Mouse (Mus musculus): ENCODE measurements around the gene Rsph1. TPM values are rescaled to one million over a fixed set of nuclear protein-coding genes. Genes with fewer than 3 reads are reported as not detected.

Gene Rsph1
- polyA plus RNA-seq, 1 experiment = 10.4 TPM

- WGBS = 75% methylated on average over 2 of the region's 2 CpGs
- no peak for TF ChIP-seq CTCF (IDR thresholded peaks at IDR 0.05; ENCODE audit: control insufficient read depth, insufficient read depth, low read length)
- TF ChIP-seq POLR2A (IDR thresholded peaks at IDR 0.05; ENCODE audit: borderline replicate concordance, control insufficient read depth, low read depth, low read length) = no peak
- H3K4me3 ChIP-seq (replicated peaks; ENCODE audit: control insufficient read depth, low read depth, low read length) = no peak overlapping the region
Observed at GRCm38 (mm10) chr17:31269761-31270160, 7.4 kb downstream of the Rsph1 start.

GRCm38 (mm10) chr17:31268016-31268415, 9.2 kb downstream of the Rsph1 start:
- peak overlapping the region; percentile 47; the same call in 1 of the 2 replicates for H3K27ac ChIP-seq (ENCODE audit: control insufficient read depth, insufficient read depth, low read depth, low read length, poor library complexity)
- no peak overlapping the region for H3K4me3 ChIP-seq (replicated peaks; ENCODE audit: control insufficient read depth, low read depth, low read length)
- no peak for TF ChIP-seq POLR2A (IDR thresholded peaks at IDR 0.05; ENCODE audit: borderline replicate concordance, control insufficient read depth, low read depth, low read length)
- TF ChIP-seq CTCF (IDR thresholded peaks at IDR 0.05; ENCODE audit: control insufficient read depth, insufficient read depth, low read length) = no peak
- 75% methylated on average over 1 of the region's 1 CpGs for WGBS
- H3K4me1 ChIP-seq (ENCODE audit: control insufficient read depth, insufficient read depth, low read length) = peaks cover 17% of the 10 kb centered on the region

More at GRCm38 (mm10) chr17:31269761-31270160, 7.4 kb downstream of the Rsph1 start:
- Histone ChIP-seq H3K4me1 (ENCODE audit: control insufficient read depth, insufficient read depth, low read length) (peaks cover 14% of the 10 kb centered on the region), H3K27ac (ENCODE audit: control insufficient read depth, insufficient read depth, low read depth, low read length, poor library complexity) (no peak overlapping the region; the same call in 1 of the 2 replicates)

- Histone ChIP-seq H3K4me3 (replicated peaks; ENCODE audit: control insufficient read depth, low read depth, low read length) (no peak overlapping the region), H3K27ac (ENCODE audit: control insufficient read depth, insufficient read depth, low read depth, low read length, poor library complexity) (no peak overlapping the region), H3K4me1 (ENCODE audit: control insufficient read depth, insufficient read depth, low read length) (peaks cover 17% of the 10 kb centered on the region)
- 79% methylated on average over 6 of the region's 6 CpGs for WGBS
- TF ChIP-seq POLR2A (IDR thresholded peaks at IDR 0.05; ENCODE audit: borderline replicate concordance, control insufficient read depth, low read depth, low read length) (no peak), CTCF (IDR thresholded peaks at IDR 0.05; ENCODE audit: control insufficient read depth, insufficient read depth, low read length) (no peak)
Observed at GRCm38 (mm10) chr17:31267603-31268002, 9.6 kb downstream of the Rsph1 start.

GRCm38 (mm10) chr17:31267138-31267537, 10.0 kb downstream of the Rsph1 start:
- H3K4me3 ChIP-seq (replicated peaks; ENCODE audit: control insufficient read depth, low read depth, low read length) = no peak overlapping the region
- H3K4me1 ChIP-seq (ENCODE audit: control insufficient read depth, insufficient read depth, low read length) = peaks cover 17% of the 10 kb centered on the region
- no peak overlapping the region; the same call in 1 of the 2 replicates for H3K27ac ChIP-seq (ENCODE audit: control insufficient read depth, insufficient read depth, low read depth, low read length, poor library complexity)
- TF ChIP-seq CTCF (IDR thresholded peaks at IDR 0.05; ENCODE audit: control insufficient read depth, insufficient read depth, low read length) = no peak
- no peak for TF ChIP-seq POLR2A (IDR thresholded peaks at IDR 0.05; ENCODE audit: borderline replicate concordance, control insufficient read depth, low read depth, low read length)
- 73% methylated on average over 4 of the region's 4 CpGs for WGBS

- H3K27ac ChIP-seq (ENCODE audit: control insufficient read depth, insufficient read depth, low read depth, low read length, poor library complexity) = peak overlapping the region; percentile 20
- H3K4me3 ChIP-seq (replicated peaks; ENCODE audit: control insufficient read depth, low read depth, low read length) = no peak overlapping the region
- H3K4me1 ChIP-seq (ENCODE audit: control insufficient read depth, insufficient read depth, low read length) = peaks cover 17% of the 10 kb centered on the region
- 65% methylated on average over 7 of the region's 7 CpGs for WGBS
- TF ChIP-seq CTCF (IDR thresholded peaks at IDR 0.05; ENCODE audit: control insufficient read depth, insufficient read depth, low read length) (no peak), POLR2A (IDR thresholded peaks at IDR 0.05; ENCODE audit: borderline replicate concordance, control insufficient read depth, low read depth, low read length) (no peak)
Observed at GRCm38 (mm10) chr17:31266321-31266950, 10.7 kb downstream of the Rsph1 start.

- Histone ChIP-seq H3K27ac (ENCODE audit: control insufficient read depth, insufficient read depth, low read depth, low read length, poor library complexity) (peak overlapping the region; percentile 20), H3K4me3 (replicated peaks; ENCODE audit: control insufficient read depth, low read depth, low read length) (no peak overlapping the region), H3K4me1 (ENCODE audit: control insufficient read depth, insufficient read depth, low read length) (peaks cover 17% of the 10 kb centered on the region)
- WGBS = 88% methylated on average over 9 of the region's 9 CpGs
- TF ChIP-seq CTCF (IDR thresholded peaks at IDR 0.05; ENCODE audit: control insufficient read depth, insufficient read depth, low read length) (0 out of 2 replicates have a peak, but pooled peaks have one; percentile 10), POLR2A (IDR thresholded peaks at IDR 0.05; ENCODE audit: borderline replicate concordance, control insufficient read depth, low read depth, low read length) (no peak)
Observed at GRCm38 (mm10) chr17:31265831-31266230, 11.4 kb downstream of the Rsph1 start.

- H3K4me3 ChIP-seq (replicated peaks; ENCODE audit: control insufficient read depth, low read depth, low read length) = no peak overlapping the region
- TF ChIP-seq CTCF (IDR thresholded peaks at IDR 0.05; ENCODE audit: control insufficient read depth, insufficient read depth, low read length) (no peak), POLR2A (IDR thresholded peaks at IDR 0.05; ENCODE audit: borderline replicate concordance, control insufficient read depth, low read depth, low read length) (no peak)
- 3% methylated on average over 3 of the region's 3 CpGs for WGBS
- peaks cover 17% of the 10 kb centered on the region for H3K4me1 ChIP-seq (ENCODE audit: control insufficient read depth, insufficient read depth, low read length)
- peak overlapping the region; percentile 20 for H3K27ac ChIP-seq (ENCODE audit: control insufficient read depth, insufficient read depth, low read depth, low read length, poor library complexity)
Observed at GRCm38 (mm10) chr17:31265171-31265572, 12.0 kb downstream of the Rsph1 start.

- Histone ChIP-seq H3K27ac (ENCODE audit: control insufficient read depth, insufficient read depth, low read depth, low read length, poor library complexity) (peak overlapping the region; percentile 20), H3K4me1 (ENCODE audit: control insufficient read depth, insufficient read depth, low read length) (peaks cover 17% of the 10 kb centered on the region), H3K4me3 (replicated peaks; ENCODE audit: control insufficient read depth, low read depth, low read length) (no peak overlapping the region)
- WGBS = 69% methylated on average over 6 of the region's 6 CpGs
- no peak for TF ChIP-seq CTCF (IDR thresholded peaks at IDR 0.05; ENCODE audit: control insufficient read depth, insufficient read depth, low read length)
- TF ChIP-seq POLR2A (IDR thresholded peaks at IDR 0.05; ENCODE audit: borderline replicate concordance, control insufficient read depth, low read depth, low read length) = no peak
Observed at GRCm38 (mm10) chr17:31264372-31264771, 12.8 kb downstream of the Rsph1 start.
